Mouse (Mus musculus): ENCODE results near the gene Cd247.

Gene Cd247

DNA sequence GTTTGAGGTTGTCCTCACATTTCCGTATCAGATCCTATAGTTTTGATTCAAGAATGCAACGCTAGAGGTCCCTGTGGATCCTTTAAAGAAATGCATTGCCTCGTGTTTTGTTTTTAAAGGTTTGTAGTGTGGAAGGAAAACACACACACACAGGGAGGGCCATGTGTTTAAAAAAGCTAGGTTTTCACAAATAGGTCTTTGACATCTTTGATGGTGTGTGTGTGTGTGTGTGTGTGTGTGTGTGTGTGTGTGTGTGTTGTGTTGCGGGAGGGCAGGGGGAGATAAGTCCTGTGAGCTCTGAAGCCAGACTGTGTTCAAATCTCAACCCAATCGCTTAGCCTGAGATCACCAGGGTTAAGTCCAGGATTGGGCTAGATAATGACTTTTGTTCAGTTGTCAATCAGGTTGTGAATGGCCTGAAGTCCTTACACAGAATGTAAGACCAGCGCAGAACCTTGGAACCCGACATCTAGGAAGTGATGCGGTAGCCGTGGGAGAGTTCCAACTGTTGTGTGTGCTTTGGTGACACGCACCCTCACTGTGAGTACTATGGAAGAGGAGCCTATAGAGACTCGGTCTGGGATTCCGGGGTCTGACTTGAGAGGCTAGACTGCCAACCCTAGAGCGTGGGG is 8.4 kb upstream of the Cd247 start:
- no peak for DNase-seq

- no peak for DNase-seq
Measured at GRCm38 (mm10) chr1:165780586-165781111, 7.8 kb upstream of the Cd247 start.

DNA sequence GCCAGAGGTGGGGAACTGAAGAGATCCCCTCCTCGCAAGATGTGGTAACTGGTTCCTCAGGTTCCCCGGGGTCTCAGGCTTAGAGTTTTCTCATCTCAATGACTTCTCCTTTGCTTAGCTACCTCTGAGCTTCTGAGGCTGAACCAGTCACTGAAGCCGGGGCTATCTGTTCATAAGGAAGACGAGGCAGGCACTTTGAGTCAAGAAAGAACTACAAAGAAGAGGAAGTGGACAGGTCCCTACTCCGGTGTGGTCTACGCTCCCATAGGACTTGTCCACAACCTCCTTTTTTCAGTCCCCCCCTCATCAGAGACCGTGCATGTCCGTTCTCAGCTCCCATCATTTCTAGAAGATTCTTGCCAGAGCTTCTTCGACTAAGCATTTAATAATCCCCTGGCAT is 7.1 kb upstream of the Cd247 start:
- DNase-seq, result no peak

- no peak for DNase-seq
Measured at GRCm38 (mm10) chr1:165781911-165782310, 6.6 kb upstream of the Cd247 start.

- DNase-seq, result no peak
Measured at GRCm38 (mm10) chr1:165786296-165786695, 2.2 kb upstream of the Cd247 start.

- no peak for DNase-seq
Measured at GRCm38 (mm10) chr1:165789066-165789660, 682 bp downstream of the Cd247 start.

DNA sequence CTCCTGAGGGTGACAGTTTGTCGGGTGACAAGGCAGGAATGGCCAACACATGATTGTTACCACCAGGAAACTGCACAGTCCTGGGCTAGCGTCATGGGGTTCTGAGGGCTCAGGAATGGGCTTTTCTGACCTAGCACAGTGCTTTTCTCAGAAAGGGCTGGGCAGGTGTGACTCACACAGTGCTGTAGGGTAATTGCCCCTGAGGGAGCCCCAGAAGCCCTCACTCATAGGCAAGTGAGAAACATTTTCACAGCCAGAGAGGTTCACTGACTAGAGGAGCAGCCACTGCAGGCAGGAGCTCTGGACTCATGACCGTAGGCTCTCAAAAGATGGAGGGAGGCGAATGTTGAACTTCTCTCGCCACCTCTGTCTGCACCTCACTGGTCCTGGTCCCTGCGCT is 1.5 kb downstream of the Cd247 start:
- DNase-seq, result no peak

DNA sequence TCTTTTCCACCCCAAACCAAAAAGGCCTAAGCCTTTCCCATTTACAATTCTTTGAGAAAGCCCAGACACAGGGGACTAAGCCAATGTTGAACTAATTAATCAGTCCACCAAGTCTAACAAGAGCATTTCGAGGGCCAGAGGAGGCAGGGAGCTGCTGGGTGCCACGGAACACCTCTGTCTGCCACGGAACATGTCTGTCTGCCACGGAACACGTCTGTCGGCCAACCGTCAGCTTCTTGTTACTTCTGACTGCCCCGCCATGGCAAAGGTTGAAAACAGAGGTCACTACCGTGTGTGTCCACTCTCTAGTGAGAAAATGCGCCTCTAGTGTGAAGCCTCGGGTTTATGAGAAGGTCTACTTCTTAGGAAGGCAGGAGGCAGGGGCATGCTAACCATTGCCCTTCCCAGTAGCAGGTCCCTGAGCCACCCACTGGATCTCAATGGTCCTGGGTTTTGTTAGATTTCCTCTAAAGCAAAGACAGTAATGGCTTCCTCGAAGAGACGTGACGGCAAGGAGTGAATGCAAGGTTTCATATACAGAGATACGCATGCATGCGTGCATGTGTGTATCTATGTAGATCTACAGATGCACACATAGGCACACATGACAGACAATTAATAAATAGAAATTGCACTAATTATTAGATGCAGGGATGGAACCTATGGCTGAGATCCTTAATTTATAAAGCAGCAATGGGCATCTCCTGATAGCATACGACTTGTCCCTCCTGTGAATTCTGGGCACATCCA is 2.2 kb downstream of the Cd247 start:
- DNase-seq, result no peak

DNA sequence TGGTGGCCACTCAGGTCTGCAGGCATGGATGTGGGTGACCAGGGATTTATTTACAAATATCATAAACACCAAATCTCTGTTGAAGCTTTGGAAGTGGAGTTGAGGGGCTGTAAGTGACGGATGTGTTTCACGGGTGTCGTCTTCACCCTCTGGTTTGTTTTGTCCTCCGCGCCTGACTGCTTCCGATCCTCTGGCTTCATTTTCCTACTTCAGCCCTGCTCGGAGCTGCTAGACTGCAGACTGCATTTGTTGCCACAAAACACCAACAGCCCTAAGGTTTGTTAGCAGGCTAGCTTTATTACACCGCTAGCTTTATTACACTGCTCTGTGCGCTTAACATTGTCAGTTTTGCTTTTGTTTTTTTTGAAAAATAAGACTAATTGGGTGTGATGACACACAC is 2.9 kb downstream of the Cd247 start:
- no peak for DNase-seq

DNA sequence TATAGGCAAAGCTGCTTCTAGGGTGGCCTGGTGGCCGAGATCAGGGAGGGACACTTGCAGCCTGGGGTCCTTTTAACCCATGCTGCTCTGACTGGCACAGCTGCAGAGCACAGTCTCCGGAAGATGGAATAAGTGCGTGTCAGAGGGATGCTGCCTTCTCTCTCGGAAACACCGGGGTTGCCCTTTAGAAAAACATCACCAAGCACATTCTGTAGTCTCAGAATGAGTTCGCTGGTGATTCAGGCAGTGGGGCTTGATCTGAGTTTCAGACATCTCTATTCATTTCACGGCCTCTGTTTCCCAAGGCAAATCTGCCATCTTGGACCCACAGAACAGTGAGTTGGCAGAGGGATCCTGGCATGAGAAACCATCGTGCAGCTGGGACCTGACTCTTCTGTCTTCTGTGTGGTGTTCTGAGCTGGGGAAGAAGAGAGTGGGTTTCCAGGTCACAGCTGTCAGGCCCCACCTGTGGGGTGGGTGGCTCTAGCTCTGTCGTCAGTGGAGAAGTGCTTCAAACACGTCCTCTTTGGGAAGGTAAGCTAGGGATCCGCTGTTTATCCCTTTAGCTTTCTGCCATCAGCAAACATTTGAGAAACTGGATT is 13.3 kb downstream of the Cd247 start:
- DNase-seq, result no peak

DNA sequence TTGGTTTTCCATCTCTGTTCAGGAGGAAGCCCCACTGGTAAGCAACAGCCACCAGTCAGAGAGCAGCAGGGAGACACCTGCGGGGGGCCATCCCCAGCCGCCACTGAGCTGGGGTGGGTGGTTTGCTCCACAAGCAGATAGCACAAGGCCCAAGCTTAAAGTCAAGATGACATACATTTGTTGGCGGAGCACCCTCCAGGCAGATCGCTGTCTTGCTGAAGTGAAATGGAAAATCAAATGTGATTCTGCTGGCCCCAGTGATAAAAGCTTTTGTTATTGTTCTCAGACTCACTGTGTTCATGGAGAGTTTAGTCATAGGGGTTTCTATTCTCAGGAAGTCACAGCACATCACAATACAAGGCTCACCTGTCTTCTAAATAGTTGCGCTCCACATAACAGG is 14.6 kb downstream of the Cd247 start:
- DNase-seq, result no peak

- no peak for DNase-seq
Measured at GRCm38 (mm10) chr1:165804133-165804532, 15.7 kb downstream of the Cd247 start.

GRCm38 (mm10) chr1:165810633-165811032 is 22.2 kb downstream of the Cd247 start:
- no peak for DNase-seq

- DNase-seq, result no peak
Measured at GRCm38 (mm10) chr1:165811170-165811569, 22.7 kb downstream of the Cd247 start.

DNA sequence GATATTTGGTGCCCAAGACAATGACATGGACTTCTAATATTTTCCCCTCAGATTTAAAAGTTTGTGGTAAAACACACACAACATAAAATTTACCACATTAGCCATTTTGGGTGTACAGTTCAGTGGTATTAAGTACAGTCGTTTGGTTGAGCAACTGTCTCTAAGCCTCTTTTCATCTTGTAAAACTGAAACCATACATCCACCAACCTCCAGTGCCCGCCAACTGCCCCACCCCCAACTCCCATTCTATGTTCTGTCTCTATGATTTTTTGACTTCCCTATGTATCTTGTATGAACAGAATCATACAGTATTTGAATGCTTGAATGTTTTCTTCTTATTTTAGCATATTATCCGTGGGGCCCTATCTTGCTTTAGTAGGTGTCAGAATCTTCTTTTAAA is 24.3 kb downstream of the Cd247 start:
- no peak for DNase-seq

DNA sequence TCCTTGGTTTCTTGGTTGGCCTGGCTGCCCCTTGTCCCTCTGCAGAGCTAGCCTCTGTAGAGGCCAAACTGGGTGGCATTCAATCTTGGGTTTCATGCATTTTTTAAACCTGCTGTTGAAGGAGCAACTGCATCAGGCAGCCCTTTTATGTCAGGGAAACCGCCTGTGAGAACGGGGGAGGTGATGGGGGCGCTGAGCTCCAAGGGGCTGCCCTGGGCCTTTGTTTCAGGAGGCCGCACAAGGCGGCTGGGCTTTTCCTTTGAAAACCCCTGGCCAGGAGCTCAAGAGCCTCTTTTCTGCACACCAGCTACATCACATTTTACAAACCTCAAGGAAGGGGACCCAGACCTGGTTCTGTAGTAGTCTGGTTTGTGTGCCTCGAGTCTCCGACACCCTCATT is 25.6 kb downstream of the Cd247 start:
- no peak for DNase-seq

- DNase-seq, result no peak
Measured at GRCm38 (mm10) chr1:165814521-165815278, 26.2 kb downstream of the Cd247 start.

- DNase-seq, result no peak
Measured at GRCm38 (mm10) chr1:165816391-165816790, 27.9 kb downstream of the Cd247 start.

- DNase-seq, result no peak
Measured at GRCm38 (mm10) chr1:165817264-165817663, 28.8 kb downstream of the Cd247 start.

DNA sequence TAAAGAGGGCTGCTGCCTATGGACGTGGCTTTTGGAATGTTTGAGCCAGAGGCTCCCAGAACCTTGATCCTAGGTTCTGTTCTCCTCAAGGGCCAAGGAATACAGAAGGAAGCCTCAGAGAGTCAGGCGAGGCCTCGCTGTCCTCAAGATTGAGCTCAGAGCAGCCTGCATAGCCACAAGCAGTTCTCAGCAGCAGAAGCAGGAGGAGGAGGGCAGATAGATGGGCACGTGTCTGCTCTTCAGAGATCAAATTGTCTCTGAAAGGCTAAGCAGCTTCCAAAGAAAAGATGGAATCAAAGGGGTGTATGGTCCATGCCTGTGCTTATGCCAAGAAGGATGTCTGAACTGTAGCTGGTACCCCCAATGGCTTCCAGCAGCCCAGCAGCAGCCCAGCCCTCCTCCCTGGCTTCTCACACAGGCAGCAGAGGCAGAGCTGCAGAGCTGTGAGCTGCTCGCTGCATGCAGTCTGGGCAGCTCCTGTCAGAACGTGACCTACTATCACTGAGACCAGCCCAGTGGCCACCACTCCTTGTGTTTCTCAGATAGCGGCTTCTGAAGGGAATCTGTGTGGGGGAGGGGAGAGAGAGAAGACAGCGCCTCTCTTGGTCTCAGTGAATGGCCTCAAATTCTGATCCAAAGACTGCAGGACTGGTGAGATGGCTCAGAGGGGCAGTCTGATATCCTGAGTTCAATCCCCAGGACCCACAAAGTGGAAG is 29.8 kb downstream of the Cd247 start:
- no peak for DNase-seq

DNA sequence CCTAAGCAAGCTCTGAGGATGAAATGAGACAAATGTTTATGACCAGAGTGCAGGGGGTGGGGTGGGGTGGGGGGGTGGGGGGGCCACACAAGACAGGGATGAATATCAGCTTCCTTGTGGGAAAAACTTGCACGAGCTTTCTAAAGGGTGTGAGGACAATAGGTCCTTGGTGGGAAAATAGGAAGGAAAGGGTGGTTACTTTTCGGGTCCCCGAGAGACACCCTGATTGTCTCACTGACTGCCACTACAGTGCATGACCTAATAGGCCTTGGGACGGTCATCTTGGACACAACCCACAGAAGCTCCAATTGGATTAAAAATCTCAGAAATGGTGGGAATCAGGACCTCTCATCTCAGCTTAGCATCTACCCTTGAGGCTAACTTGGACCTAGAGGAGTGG is 30.7 kb downstream of the Cd247 start:
- no peak for DNase-seq

GRCm38 (mm10) chr1:165822031-165822430 is 33.5 kb downstream of the Cd247 start:
- no peak for DNase-seq

All from layer of hippocampus, adult 9-11 months (tissue).